Comparison of ENCODE assay signal across 7 mouse cellular contexts in the genomic region with DNA sequence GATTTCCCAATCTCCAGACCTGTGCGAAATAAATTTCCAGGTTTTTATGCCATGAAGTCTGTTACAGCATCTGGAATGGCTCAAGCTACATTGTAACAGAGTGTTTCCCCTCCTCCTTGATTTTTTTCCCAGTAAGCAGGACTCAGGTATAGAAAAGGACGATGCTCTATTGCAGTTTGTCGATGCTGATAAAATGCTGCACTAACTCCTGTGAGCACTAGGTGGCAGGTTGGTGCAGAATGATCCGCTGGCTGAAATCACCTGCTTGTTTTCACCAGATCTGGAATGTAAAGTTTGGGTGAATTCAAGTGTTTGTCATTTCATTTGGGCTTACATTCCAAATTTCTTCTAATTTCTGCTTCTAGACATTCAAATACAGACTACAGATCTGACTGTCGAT. TPM values are rescaled to one million over a fixed set of nuclear protein-coding genes. Genes with fewer than 3 reads are reported as not detected.
A peak's percentile ranks its signal among the peaks of the same experiment; 100 is the strongest.
DNase-seq lines count a peak whose midpoint lies in the region; ATAC-seq and TF ChIP-seq lines count a peak whose summit lies in the region.

No protein-coding gene starts in this region.

- H3K4me3 ChIP-seq in ES-Bruce4 (ENCODE audit: low read depth, low read length): no peak overlapping the region

- H3K9ac ChIP-seq in ES-Bruce4 (ENCODE audit: low read depth, poor library complexity, severe bottlenecking): no peak overlapping the region

- H3K9me3 ChIP-seq in ES-Bruce4 (replicated peaks; ENCODE audit: control insufficient read depth, insufficient read depth, low read length, poor library complexity, severe bottlenecking): no peaks in the 10 kb centered on the region

- no peaks in the 10 kb centered on the region for H3K4me1 ChIP-seq in ES-Bruce4 (ENCODE audit: control insufficient read depth, insufficient read depth, low read length)

- peak; percentile 59 to 62 for DNase-seq in left cerebral cortex, adult 18-20 months (ENCODE audit: low spot score in 2 of 2)
- DNase-seq in left cerebral cortex, adult 11 months (ENCODE audit: low spot score): no peak
- peak; percentile 51 for DNase-seq in adipocyte (ENCODE audit: low spot score)
- peak; percentile 36 for DNase-seq in left cerebral cortex, postnatal 4 days
- peak; percentile 11 for DNase-seq in retina, adult 2 months (ENCODE audit: low read depth, low spot score)

- TF ChIP-seq POLR2A in ES-Bruce4 (IDR thresholded peaks at IDR 0.05; ENCODE audit: insufficient read depth, low read length): no peak

- intact Hi-C loops in left cerebral cortex, postnatal 4 days (cut with DNase I): no loop called here

- no peaks in the 10 kb centered on the region for H3K27me3 ChIP-seq in ES-Bruce4 (ENCODE audit: control insufficient read depth, insufficient read depth, low read length, poor library complexity, severe bottlenecking)

- TF ChIP-seq CTCF in ES-Bruce4 (IDR thresholded peaks at IDR 0.05; ENCODE audit: low read depth, low read length): peak; percentile 42

- no peak for TF ChIP-seq EP300 in ES-Bruce4 (IDR thresholded peaks at IDR 0.05; ENCODE audit: insufficient read depth, low read depth, low read length)

- ATAC-seq in frontal cortex, adult (ENCODE audit: low TSS enrichment): peak; percentile 97

- no peak overlapping the region for H3K27ac ChIP-seq in ES-Bruce4 (ENCODE audit: insufficient read depth, low read length)

- no peaks in the 10 kb centered on the region for H3K36me3 ChIP-seq in ES-Bruce4 (ENCODE audit: control insufficient read depth, insufficient read depth, low read length, poor library complexity, severe bottlenecking)

RNA-seq across cellular contexts. Expression of a gene that starts 9.0 kb away (rescaled TPM):
- total RNA-seq in left cerebral cortex, adult 18-20 months (2021): 10 to 100 TPM; 17.8 to 19.8 TPM
- polyA plus RNA-seq in ES-Bruce4 (2011; ENCODE audit: insufficient read depth, insufficient read length, low read depth, missing spikeins): 12.7 and 14.9 TPM in 2 replicates
- total RNA-seq in left cerebral cortex, postnatal 4 days (2021): 10 to 100 TPM; 11.8 to 13.3 TPM

RNA-seq across cellular contexts. Expression of a gene that starts 18.5 kb away (rescaled TPM):
- under 1 TPM; 0.45 to 0.91 TPM for total RNA-seq in left cerebral cortex, adult 18-20 months (2021)
- 5.7 and 5.8 TPM in 2 replicates for polyA plus RNA-seq in ES-Bruce4 (2011; ENCODE audit: insufficient read depth, insufficient read length, low read depth, missing spikeins)
- 1 to 10 TPM; 1.4 to 1.8 TPM for total RNA-seq in left cerebral cortex, postnatal 4 days (2021)
